Mouse (Mus musculus): ENCODE data around the gene Hat1. TPM values are rescaled to one million over a fixed set of nuclear protein-coding genes. Genes with fewer than 3 reads are reported as not detected.

The Hat1 gene
- polyA plus RNA-seq, 1 experiment from 2014 or later: 164 TPM

DNA sequence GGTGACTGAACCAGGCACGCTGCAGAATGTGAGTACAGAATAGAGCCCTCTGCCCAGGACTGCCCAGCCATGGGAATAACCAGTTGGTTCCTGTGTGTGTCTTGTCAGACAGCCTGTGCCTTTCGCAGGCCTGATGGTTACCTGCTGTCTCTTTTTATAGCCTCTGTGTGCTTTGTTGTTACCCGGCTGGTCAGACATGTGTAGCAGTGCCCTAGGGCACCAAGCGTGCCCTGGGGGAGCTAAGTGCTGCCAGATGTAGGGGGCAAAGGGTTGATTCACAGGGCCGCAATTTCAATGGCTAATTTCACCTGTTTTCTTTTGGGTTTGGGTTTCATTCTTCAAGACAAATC lies 94.9 kb downstream of the Hat1 start:
- Histone ChIP-seq H3K4me2 (no peak overlapping the region), H3K36me3 (no peaks in the 10 kb centered on the region), H3K27me3 (no peaks in the 10 kb centered on the region), H3K4me1 (replicated peaks) (peaks cover 6% of the 10 kb centered on the region; the same call in 1 of the 2 replicates), H3K9ac (no peak overlapping the region), H3K9me3 (replicated peaks) (no peaks in the 10 kb centered on the region), H3K27ac (no peak overlapping the region; the same call in 1 of the 2 replicates), H3K4me3 (replicated peaks) (no peak overlapping the region)
- 77% methylated on average over 5 of the region's 5 CpGs for WGBS (ENCODE audit: insufficient replicate concordance)
- no peak for ATAC-seq (ENCODE audit: low read depth)
- no peak for DNase-seq

Other genes starting within 250 kb of the Hat1 start
- gene Dync1i2, start 177.3 kb upstream of the Hat1 start, polyA plus RNA-seq (2015; fragmentation: Nextera tagmentation; extraction: Ambion mirVana): 30.9 and 42.0 TPM in 2 replicates
- 27.7 and 31.6 TPM in 2 replicates for gene Slc25a12, start 21.2 kb upstream of the Hat1 start, polyA plus RNA-seq (2015; fragmentation: Nextera tagmentation; extraction: Ambion mirVana)
- 23.2 and 24.9 TPM in 2 replicates for gene Metap1d, start 64.3 kb downstream of the Hat1 start, polyA plus RNA-seq (2015; fragmentation: Nextera tagmentation; extraction: Ambion mirVana)
- 0.07 TPM in 1 of 2 replicates, not detected in the other for gene Dlx1, start 139.2 kb downstream of the Hat1 start, polyA plus RNA-seq (2015; fragmentation: Nextera tagmentation; extraction: Ambion mirVana)
- not detected in 2 replicates for gene Dlx2, start 157.8 kb downstream of the Hat1 start, polyA plus RNA-seq (2015; fragmentation: Nextera tagmentation; extraction: Ambion mirVana)